Mouse (Mus musculus) kidney, postnatal 0 days (tissue): ENCODE data around the gene Ddx47. TPM values are rescaled to one million over a fixed set of nuclear protein-coding genes. Genes with fewer than 3 reads are reported as not detected.
A peak's percentile ranks its signal among the peaks of the same experiment; 100 is the strongest.

Experiments
- ATAC-seq: fragments of 200-750 bp; cut with Nextera tagmentation; replicated peaks from 2 replicates; pipeline ENCODE4 v1.8.0; 2017; ENCODE audit warnings: low read depth, moderate number of reproducible peaks, moderate TSS enrichment, moderate library complexity; ENCODE audit not compliant: low FRiP score
- DNase-seq: peaks from one replicate; pipeline ENCODE4 v3.0.0-alpha.2; 2016; ENCODE audit warnings: low spot score
- H3K27ac ChIP-seq: fragments of 300-500 bp; sonication (generic); 2 replicates; pipeline ENCODE4 v1.5.1; 2014; ENCODE audit warnings: mild to moderate bottlenecking
- H3K27me3 ChIP-seq: fragments of 300-500 bp; sonication (generic); 2 replicates; pipeline ENCODE4 v1.6.1; 2014; ENCODE audit warnings: low read length, mixed read lengths; ENCODE audit not compliant: insufficient read depth
- H3K36me3 ChIP-seq: fragments of 300-500 bp; sonication (generic); 2 replicates; pipeline ENCODE4 v1.6.1; 2014; ENCODE audit warnings: low read length, mixed read lengths; ENCODE audit not compliant: insufficient read depth
- H3K4me1 ChIP-seq: fragments of 300-500 bp; sonication (generic); replicated peaks from 2 replicates; pipeline ENCODE4 v1.6.1; 2014; ENCODE audit warnings: antibody characterized with exemption, low read length, mixed read lengths; ENCODE audit not compliant: insufficient read depth
- H3K4me2 ChIP-seq: fragments of 300-500 bp; sonication (generic); 2 replicates; pipeline ENCODE4 v1.6.1; 2014; ENCODE audit warnings: mild to moderate bottlenecking, low read length, moderate library complexity, mixed read lengths
- H3K4me3 ChIP-seq: fragments of 300-500 bp; sonication (generic); replicated peaks from 2 replicates; pipeline ENCODE4 v1.5.1; 2014; ENCODE audit warnings: low read depth, low read length
- H3K9ac ChIP-seq: fragments of 300-500 bp; sonication (generic); 2 replicates; pipeline ENCODE4 v1.6.1; 2014; ENCODE audit warnings: low read depth, low read length
- H3K9me3 ChIP-seq: fragments of 300-500 bp; sonication (generic); replicated peaks from 2 replicates; pipeline ENCODE4 v1.6.1; 2016; ENCODE audit warnings: low read length, inconsistent platforms, mixed read lengths
- CTCF ChIP-seq: IDR thresholded peaks from 2 replicates; pipeline ENCODE4 v1.5.1; 2016; ENCODE audit warnings: antibody characterized with exemption, low read depth, mild to moderate bottlenecking, moderate library complexity
- WGBS: fragments of 180-500 bp; shearing (Covaris S2); extraction: QIAGEN DNeasy Blood & Tissue Kit; methylation state at CpG from one replicate; pipeline ENCODE4 v1.1.7; 2014; 5-methylcytosine and 5-hydroxymethylcytosine counted together
- polyA plus RNA-seq: library from polyadenylated mRNA; unstranded; fragments of >200 nt; fragmentation: Nextera tagmentation; extraction: Ambion mirVana; gene quantifications from 2 replicates; pipeline ENCODE4 v1.2.1, GENCODE M21; 2015

The Ddx47 gene
- polyA plus RNA-seq, 1 experiment from 2014 or later = 85.9 TPM

GRCm38 (mm10) chr6:135040275-135040871 lies 29.0 kb downstream of the Ddx47 start:
- 0 out of 2 replicates have a peak overlapping the region, but pooled peaks have one; percentile 11 for H3K4me3 ChIP-seq
- TF ChIP-seq CTCF = no peak
- 0 out of 2 replicates have a peak overlapping the region, but pooled peaks have one; percentile 31 for H3K9ac ChIP-seq
- 2% methylated on average over 21 of the region's 21 CpGs for WGBS
- H3K4me1 ChIP-seq = peaks cover 9% of the 10 kb centered on the region; the same call in 1 of the 2 replicates
- ATAC-seq (peak; percentile 44), DNase-seq (peak; percentile 56)
- peak overlapping the region; percentile 48; the same call in 1 of the 2 replicates for H3K27ac ChIP-seq
- no peaks in the 10 kb centered on the region for H3K27me3 ChIP-seq
- H3K4me2 ChIP-seq = peak overlapping the region; percentile 52
- H3K9me3 ChIP-seq = no peaks in the 10 kb centered on the region
- H3K36me3 ChIP-seq = no peaks in the 10 kb centered on the region

- no peak for ATAC-seq
- no peak overlapping the region for H3K9ac ChIP-seq
- WGBS = 89% methylated on average over 3 of the region's 3 CpGs
- no peak overlapping the region for H3K27ac ChIP-seq
- no peaks in the 10 kb centered on the region for H3K27me3 ChIP-seq
- H3K4me3 ChIP-seq = no peak overlapping the region
- DNase-seq = no peak
- no peak overlapping the region for H3K4me2 ChIP-seq
- H3K4me1 ChIP-seq = peaks cover 9% of the 10 kb centered on the region; the same call in 1 of the 2 replicates
- no peaks in the 10 kb centered on the region for H3K9me3 ChIP-seq
- no peak for TF ChIP-seq CTCF
- H3K36me3 ChIP-seq = no peaks in the 10 kb centered on the region
Observed at GRCm38 (mm10) chr6:135041930-135042329, 30.5 kb downstream of the Ddx47 start.

- 72% methylated on average over 9 of the region's 9 CpGs for WGBS
- H3K4me3 ChIP-seq = no peak overlapping the region
- H3K27ac ChIP-seq = no peak overlapping the region
- no peak overlapping the region for H3K9ac ChIP-seq
- no peak for DNase-seq
- no peaks in the 10 kb centered on the region for H3K27me3 ChIP-seq
- no peak overlapping the region for H3K4me2 ChIP-seq
- no peak for TF ChIP-seq CTCF
- no peaks in the 10 kb centered on the region; the same call in 1 of the 2 replicates for H3K4me1 ChIP-seq
- no peaks in the 10 kb centered on the region for H3K36me3 ChIP-seq
- no peak for ATAC-seq
- H3K9me3 ChIP-seq = no peaks in the 10 kb centered on the region
Observed at GRCm38 (mm10) chr6:135047276-135047675, 35.9 kb downstream of the Ddx47 start.

- no peak overlapping the region for H3K9ac ChIP-seq
- DNase-seq (no peak), ATAC-seq (peak; percentile 35)
- no peak overlapping the region for H3K4me3 ChIP-seq
- no peak for TF ChIP-seq CTCF
- no peaks in the 10 kb centered on the region for H3K9me3 ChIP-seq
- H3K27me3 ChIP-seq = no peaks in the 10 kb centered on the region
- no peaks in the 10 kb centered on the region for H3K36me3 ChIP-seq
- WGBS = 40% methylated on average over 6 of the region's 6 CpGs
- H3K4me2 ChIP-seq = no peak overlapping the region
- H3K4me1 ChIP-seq = no peaks in the 10 kb centered on the region; the same call in 1 of the 2 replicates
- no peak overlapping the region for H3K27ac ChIP-seq
Observed at GRCm38 (mm10) chr6:135048509-135048908, 37.1 kb downstream of the Ddx47 start.

- Histone ChIP-seq H3K4me3 (no peak overlapping the region), H3K27me3 (no peaks in the 10 kb centered on the region), H3K9ac (no peak overlapping the region), H3K9me3 (no peaks in the 10 kb centered on the region), H3K4me2 (no peak overlapping the region), H3K4me1 (no peaks in the 10 kb centered on the region; the same call in 1 of the 2 replicates), H3K27ac (no peak overlapping the region), H3K36me3 (no peaks in the 10 kb centered on the region)
- no peak for TF ChIP-seq CTCF
- WGBS = 40% methylated on average over 16 of the region's 16 CpGs
- ATAC-seq = peak; percentile 82
- peak; percentile 47 for DNase-seq
Observed at GRCm38 (mm10) chr6:135048956-135049355, 37.5 kb downstream of the Ddx47 start.

GRCm38 (mm10) chr6:135053789-135054188 lies 42.4 kb downstream of the Ddx47 start:
- Histone ChIP-seq H3K4me2 (no peak overlapping the region), H3K9me3 (no peaks in the 10 kb centered on the region), H3K36me3 (no peaks in the 10 kb centered on the region), H3K27me3 (no peaks in the 10 kb centered on the region), H3K9ac (no peak overlapping the region), H3K27ac (no peak overlapping the region), H3K4me3 (no peak overlapping the region), H3K4me1 (peaks cover 6% of the 10 kb centered on the region; the same call in 1 of the 2 replicates)
- DNase-seq (no peak), ATAC-seq (no peak)
- TF ChIP-seq CTCF = no peak
- WGBS = 89% methylated on average over 3 of the region's 3 CpGs

GRCm38 (mm10) chr6:135055882-135056281 lies 44.5 kb downstream of the Ddx47 start:
- H3K4me3 ChIP-seq = no peak overlapping the region
- no peaks in the 10 kb centered on the region for H3K36me3 ChIP-seq
- no peak for TF ChIP-seq CTCF
- no peaks in the 10 kb centered on the region for H3K9me3 ChIP-seq
- H3K9ac ChIP-seq = no peak overlapping the region
- no peak for ATAC-seq
- 0 out of 2 replicates have a peak, but pooled peaks cover 6% of the 10 kb centered on the region for H3K4me1 ChIP-seq
- 32% methylated on average over 4 of the region's 4 CpGs for WGBS
- H3K4me2 ChIP-seq = no peak overlapping the region
- no peaks in the 10 kb centered on the region for H3K27me3 ChIP-seq
- H3K27ac ChIP-seq = no peak overlapping the region
- DNase-seq = no peak
